Mouse (Mus musculus) kidney, adult 11 months (tissue): ENCODE results near the gene Fnip2.
"Not testable (repeated sequence)": the region's sequence is repeated elsewhere in the genome, so short reads cannot be mapped to it uniquely, and the experiment has no call there.

ENCODE experiments used
- DNase-seq: peaks from one replicate; pipeline ENCODE4 v3.0.0; 2022

Gene Fnip2

GRCm38 (mm10) chr3:79474911-79475310, 92.7 kb downstream of the Fnip2 start:
- no peak for DNase-seq

GRCm38 (mm10) chr3:79472362-79472761, 95.2 kb downstream of the Fnip2 start:
- DNase-seq = no peak

- DNase-seq = no peak
Observed at GRCm38 (mm10) chr3:79469440-79469839, 98.2 kb downstream of the Fnip2 start.

GRCm38 (mm10) chr3:79458651-79459275, 108.8 kb downstream of the Fnip2 start:
- no peak for DNase-seq

- DNase-seq = no peak
Observed at GRCm38 (mm10) chr3:79455761-79456160, 111.8 kb downstream of the Fnip2 start.

- no peak for DNase-seq
Observed at GRCm38 (mm10) chr3:79452696-79453263, 114.8 kb downstream of the Fnip2 start.

GRCm38 (mm10) chr3:79449361-79449760, 118.2 kb downstream of the Fnip2 start:
- no peak for DNase-seq

GRCm38 (mm10) chr3:79448421-79448820, 119.2 kb downstream of the Fnip2 start:
- no peak for DNase-seq

- DNase-seq = not testable (repeated sequence)
Observed at GRCm38 (mm10) chr3:79446648-79447047, 120.9 kb downstream of the Fnip2 start.

- DNase-seq = no peak
Observed at GRCm38 (mm10) chr3:79446124-79446523, 121.5 kb downstream of the Fnip2 start.

GRCm38 (mm10) chr3:79445041-79445440, 122.6 kb downstream of the Fnip2 start:
- DNase-seq = no peak

- DNase-seq = no peak
Observed at GRCm38 (mm10) chr3:79443850-79444249, 123.7 kb downstream of the Fnip2 start.

GRCm38 (mm10) chr3:79440976-79441491, 126.6 kb downstream of the Fnip2 start:
- DNase-seq = peak; percentile 30

GRCm38 (mm10) chr3:79438276-79438675, 129.3 kb downstream of the Fnip2 start:
- DNase-seq = no peak

GRCm38 (mm10) chr3:79436186-79436585, 131.4 kb downstream of the Fnip2 start:
- no peak for DNase-seq

GRCm38 (mm10) chr3:79434985-79435384, 132.6 kb downstream of the Fnip2 start:
- DNase-seq = no peak

- no peak for DNase-seq
Observed at GRCm38 (mm10) chr3:79434436-79434835, 133.2 kb downstream of the Fnip2 start.

GRCm38 (mm10) chr3:79433593-79433992, 134.0 kb downstream of the Fnip2 start:
- DNase-seq = no peak

- DNase-seq = no peak
Observed at GRCm38 (mm10) chr3:79425441-79425840, 142.2 kb downstream of the Fnip2 start.

GRCm38 (mm10) chr3:79418921-79419320, 148.7 kb downstream of the Fnip2 start:
- no peak for DNase-seq

- DNase-seq = no peak
Observed at GRCm38 (mm10) chr3:79416944-79417680, 150.5 kb downstream of the Fnip2 start.

GRCm38 (mm10) chr3:79415929-79416328, 151.7 kb downstream of the Fnip2 start:
- no peak for DNase-seq

- no peak for DNase-seq
Observed at GRCm38 (mm10) chr3:79415081-79415480, 152.5 kb downstream of the Fnip2 start.

- DNase-seq = no peak
Observed at GRCm38 (mm10) chr3:79413492-79413891, 154.1 kb downstream of the Fnip2 start.
